Mouse (Mus musculus): ENCODE results near the gene Vwa8. TPM values are rescaled to one million over a fixed set of nuclear protein-coding genes. Genes with fewer than 3 reads are reported as not detected.

Gene Vwa8
- total and polyA plus RNA-seq, 3 experiments = 12.4 to 17.5 (median 15.9) TPM

- TF ChIP-seq GABPA (IDR thresholded peaks at IDR 0.05; ENCODE audit: insufficient replicate concordance, low read depth, low read length) = no peak
- TF ChIP-seq MEF2A (IDR thresholded peaks at IDR 0.05; ENCODE audit: borderline replicate concordance, low read depth, low read length) = no peak
- no peak for TF ChIP-seq MXI1 (IDR thresholded peaks at IDR 0.05; ENCODE audit: low read depth, low read length)
- TF ChIP-seq ZNF384 (IDR thresholded peaks at IDR 0.05; ENCODE audit: low read depth, low read length) = no peak
- no peak for TF ChIP-seq E2F4 (IDR thresholded peaks at IDR 0.05; ENCODE audit: insufficient replicate concordance, low read depth, low read length)
- no peak for TF ChIP-seq UBTF (IDR thresholded peaks at IDR 0.05; ENCODE audit: low read depth, low read length)
- no peak for TF ChIP-seq ZC3H11A (IDR thresholded peaks at IDR 0.05; ENCODE audit: low read depth, low read length)
- no peak for TF ChIP-seq IRF4 (IDR thresholded peaks at IDR 0.05; ENCODE audit: low read depth, low read length)
- no peak for TF ChIP-seq HCFC1 (IDR thresholded peaks at IDR 0.05; ENCODE audit: low read depth, low read length)
- no peak for TF ChIP-seq CTCF (conservative IDR thresholded peaks at IDR 0.05 in 1 of 2, IDR thresholded peaks at IDR 0.05 in 1 of 2; ENCODE audit: low read depth in 2 of 2, low read length in 2 of 2)
- no peak for TF ChIP-seq USF1 (IDR thresholded peaks at IDR 0.05; ENCODE audit: low read depth, low read length)
- no peak for TF ChIP-seq ELF1 (IDR thresholded peaks at IDR 0.05; ENCODE audit: low read depth, low read length)
- no peak overlapping the region for H3K9ac ChIP-seq (ENCODE audit: insufficient read depth, low read depth)
- dilution Hi-C loops (cut with MboI; ENCODE audit: extremely low pct_ligation_motif_present, extremely low pct_unique_long_range_greater_than_20kb, low sequenced_read_pairs) (no loop called here), in situ Hi-C loops (cut with MboI; ENCODE audit: low pct_ligation_motif_present, low pct_unique_long_range_greater_than_20kb, low sequenced_read_pairs) (loop anchor here (10.0 kb wide), 1 partner anchor 318 kb away; no protein-coding TSS in a partner anchor)
- no peak for DNase-seq (ENCODE audit: extremely low read depth)
- no peak overlapping the region for H3K4me2 ChIP-seq (ENCODE audit: insufficient read depth, low read depth, poor library complexity, severe bottlenecking)
- H3K79me2 ChIP-seq (replicated peaks; ENCODE audit: control insufficient read depth, extremely low read depth, insufficient read depth, poor library complexity, severe bottlenecking) = no peaks in the 10 kb centered on the region
- no peaks in the 10 kb centered on the region for H3K9me3 ChIP-seq (replicated peaks; ENCODE audit: low read length)
- peaks cover 13 to 53% of the 10 kb centered on the region in 2 experiments for H3K36me3 ChIP-seq (replicated peaks in 1 of 2; ENCODE audit: control insufficient read depth in 1 of 2, insufficient read depth in 1 of 2, low read length in 1 of 2)
- H3K27me3 ChIP-seq (replicated peaks) = no peaks in the 10 kb centered on the region
- no peak overlapping the region for H3K27ac ChIP-seq (ENCODE audit: insufficient read depth, low read depth)
- H3K4me3 ChIP-seq (replicated peaks in 1 of 3; ENCODE audit: low read depth in 2 of 3, low read length in 2 of 3, poor library complexity in 1 of 3) = no peak overlapping the region
- H3K4me1 ChIP-seq (ENCODE audit: control insufficient read depth in 1 of 2, insufficient read depth in 2 of 2) = no peaks in the 10 kb centered on the region
These were observed 143.6 kb downstream of the Vwa8 start for GRCm38 (mm10) chr14:78992456-78992855.

DNA sequence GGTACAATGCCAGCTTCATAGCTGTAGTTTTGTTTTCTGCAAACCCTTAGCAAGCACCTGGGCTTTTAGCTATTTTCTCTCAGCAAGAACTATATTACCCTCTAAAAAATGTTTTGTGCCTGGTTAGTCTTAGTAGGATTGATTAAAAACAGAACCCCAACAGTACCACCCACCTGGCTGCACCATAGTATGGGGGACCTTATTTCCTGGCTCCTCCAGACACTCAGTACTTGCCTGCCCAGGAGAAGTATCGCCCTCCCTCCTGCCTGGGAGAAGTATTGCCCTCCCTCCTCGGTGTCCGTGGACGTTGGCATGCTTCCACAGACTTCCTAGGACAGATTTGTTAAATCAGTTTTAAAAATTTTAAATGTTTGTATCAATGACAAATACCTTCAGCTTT, 144.7 kb downstream of the Vwa8 start:
- H3K79me2 ChIP-seq (replicated peaks; ENCODE audit: control insufficient read depth, extremely low read depth, insufficient read depth, poor library complexity, severe bottlenecking) = no peaks in the 10 kb centered on the region
- in situ Hi-C loops (cut with MboI; ENCODE audit: low pct_ligation_motif_present, low pct_unique_long_range_greater_than_20kb, low sequenced_read_pairs) (loop anchor here (10.0 kb wide), 1 partner anchor 319 kb away; no protein-coding TSS in a partner anchor), dilution Hi-C loops (cut with MboI; ENCODE audit: extremely low pct_ligation_motif_present, extremely low pct_unique_long_range_greater_than_20kb, low sequenced_read_pairs) (no loop called here)
- no peaks in the 10 kb centered on the region for H3K27me3 ChIP-seq (replicated peaks)
- H3K9me3 ChIP-seq (replicated peaks; ENCODE audit: low read length) = no peaks in the 10 kb centered on the region
- H3K27ac ChIP-seq (ENCODE audit: insufficient read depth, low read depth) = no peak overlapping the region
- H3K4me2 ChIP-seq (ENCODE audit: insufficient read depth, low read depth, poor library complexity, severe bottlenecking) = no peak overlapping the region
- TF ChIP-seq TCF12 (IDR thresholded peaks at IDR 0.05; ENCODE audit: low read depth, low read length) (no peak), ZMIZ1 (IDR thresholded peaks at IDR 0.05; ENCODE audit: low read depth, low read length) (no peak), ELF1 (IDR thresholded peaks at IDR 0.05; ENCODE audit: low read depth, low read length) (no peak), JUND (conservative IDR thresholded peaks at IDR 0.05; ENCODE audit: low read depth, low read length) (no peak), MAX (IDR thresholded peaks at IDR 0.05; ENCODE audit: low read length) (no peak), USF2 (conservative IDR thresholded peaks at IDR 0.05; ENCODE audit: low read depth, low read length) (no peak), ZC3H11A (IDR thresholded peaks at IDR 0.05; ENCODE audit: low read depth, low read length) (no peak), KAT2A (IDR thresholded peaks at IDR 0.05; ENCODE audit: insufficient replicate concordance, low read length) (no peak), SMC3 (IDR thresholded peaks at IDR 0.05; ENCODE audit: low read depth, low read length) (no peak), UBTF (IDR thresholded peaks at IDR 0.05; ENCODE audit: low read depth, low read length) (no peak), USF1 (IDR thresholded peaks at IDR 0.05; ENCODE audit: low read depth, low read length) (no peak), SIN3A (IDR thresholded peaks at IDR 0.05; ENCODE audit: low read length) (no peak), POLR2A (IDR thresholded peaks at IDR 0.05; ENCODE audit: low read depth, low read length) (no peak), MXI1 (IDR thresholded peaks at IDR 0.05; ENCODE audit: low read depth, low read length) (no peak), MAZ (IDR thresholded peaks at IDR 0.05; ENCODE audit: low read depth, low read length) (no peak), ZNF384 (IDR thresholded peaks at IDR 0.05; ENCODE audit: low read depth, low read length) (no peak), E2F4 (IDR thresholded peaks at IDR 0.05; ENCODE audit: insufficient replicate concordance, low read depth, low read length) (no peak)
- no peak overlapping the region for H3K4me3 ChIP-seq (replicated peaks in 1 of 3; ENCODE audit: low read depth in 2 of 3, low read length in 2 of 3, poor library complexity in 1 of 3)
- DNase-seq (ENCODE audit: extremely low read depth) = no peak
- H3K9ac ChIP-seq (ENCODE audit: insufficient read depth, low read depth) = no peak overlapping the region
- H3K36me3 ChIP-seq (replicated peaks in 1 of 2; ENCODE audit: control insufficient read depth in 1 of 2, insufficient read depth in 1 of 2, low read length in 1 of 2) = peaks cover 13 to 42% of the 10 kb centered on the region in 2 experiments
- no peaks in the 10 kb centered on the region for H3K4me1 ChIP-seq (ENCODE audit: control insufficient read depth in 1 of 2, insufficient read depth in 2 of 2)

All from CH12.LX (cell line).